Mouse (Mus musculus) layer of hippocampus, adult 9-10 months (tissue): ENCODE measurements around the gene Tnni2.
"Not testable (repeated sequence)": the region's sequence is repeated elsewhere in the genome, so short reads cannot be mapped to it uniquely, and the experiment has no call there.

Source experiments
- DNase-seq: peaks from one replicate; pipeline ENCODE4 v3.0.0; 2022; ENCODE audit warnings: low spot score

Tnni2 gene

GRCm38 (mm10) chr7:142441585-142441984, at the start of gene Tnni2:
Gene Tnni2 (plus strand): TSS chr7:142441808.
- no peak for DNase-seq

GRCm38 (mm10) chr7:142393191-142393590, 48.4 kb upstream of the Tnni2 start:
- DNase-seq: no peak

GRCm38 (mm10) chr7:142394261-142395190, 47.1 kb upstream of the Tnni2 start:
- no peak for DNase-seq

GRCm38 (mm10) chr7:142395472-142395871, 46.1 kb upstream of the Tnni2 start:
- no peak for DNase-seq

- no peak for DNase-seq
Observed at GRCm38 (mm10) chr7:142396611-142397010, 45.0 kb upstream of the Tnni2 start.

- no peak for DNase-seq
Observed at GRCm38 (mm10) chr7:142398052-142398451, 43.6 kb upstream of the Tnni2 start.

GRCm38 (mm10) chr7:142399250-142399649, 42.4 kb upstream of the Tnni2 start:
- no peak for DNase-seq

- DNase-seq: no peak
Observed at GRCm38 (mm10) chr7:142400112-142400749, 41.4 kb upstream of the Tnni2 start.

- DNase-seq: no peak
Observed at GRCm38 (mm10) chr7:142400750-142401142, 40.9 kb upstream of the Tnni2 start.

- no peak for DNase-seq
Observed at GRCm38 (mm10) chr7:142403591-142403990, 38.0 kb upstream of the Tnni2 start.

- not testable (repeated sequence) for DNase-seq
Observed at GRCm38 (mm10) chr7:142405134-142405533, 36.5 kb upstream of the Tnni2 start.

GRCm38 (mm10) chr7:142407935-142408334, 33.7 kb upstream of the Tnni2 start:
- DNase-seq: no peak

GRCm38 (mm10) chr7:142408686-142409085, 32.9 kb upstream of the Tnni2 start:
- no peak for DNase-seq

GRCm38 (mm10) chr7:142409603-142410002, 32.0 kb upstream of the Tnni2 start:
- no peak for DNase-seq

- no peak for DNase-seq
Observed at GRCm38 (mm10) chr7:142413285-142413684, 28.3 kb upstream of the Tnni2 start.

GRCm38 (mm10) chr7:142415314-142415713, 26.3 kb upstream of the Tnni2 start:
- no peak for DNase-seq

GRCm38 (mm10) chr7:142416225-142416624, 25.4 kb upstream of the Tnni2 start:
- no peak for DNase-seq

GRCm38 (mm10) chr7:142418027-142418426, 23.6 kb upstream of the Tnni2 start:
- no peak for DNase-seq

GRCm38 (mm10) chr7:142418679-142419078, 22.9 kb upstream of the Tnni2 start:
- no peak for DNase-seq

GRCm38 (mm10) chr7:142419887-142420286, 21.7 kb upstream of the Tnni2 start:
- no peak for DNase-seq

- no peak for DNase-seq
Observed at GRCm38 (mm10) chr7:142421826-142422225, 19.8 kb upstream of the Tnni2 start.

- no peak for DNase-seq
Observed at GRCm38 (mm10) chr7:142425641-142426213, 15.9 kb upstream of the Tnni2 start.

GRCm38 (mm10) chr7:142428213-142428612, 13.4 kb upstream of the Tnni2 start:
- DNase-seq: no peak
